Mouse (Mus musculus): ENCODE data around the gene Gm49486. TPM values are rescaled to one million over a fixed set of nuclear protein-coding genes. Genes with fewer than 3 reads are reported as not detected.

The Gm49486 gene
- total RNA-seq, 2 experiments from 2014 or later: 1.0 TPM

DNA sequence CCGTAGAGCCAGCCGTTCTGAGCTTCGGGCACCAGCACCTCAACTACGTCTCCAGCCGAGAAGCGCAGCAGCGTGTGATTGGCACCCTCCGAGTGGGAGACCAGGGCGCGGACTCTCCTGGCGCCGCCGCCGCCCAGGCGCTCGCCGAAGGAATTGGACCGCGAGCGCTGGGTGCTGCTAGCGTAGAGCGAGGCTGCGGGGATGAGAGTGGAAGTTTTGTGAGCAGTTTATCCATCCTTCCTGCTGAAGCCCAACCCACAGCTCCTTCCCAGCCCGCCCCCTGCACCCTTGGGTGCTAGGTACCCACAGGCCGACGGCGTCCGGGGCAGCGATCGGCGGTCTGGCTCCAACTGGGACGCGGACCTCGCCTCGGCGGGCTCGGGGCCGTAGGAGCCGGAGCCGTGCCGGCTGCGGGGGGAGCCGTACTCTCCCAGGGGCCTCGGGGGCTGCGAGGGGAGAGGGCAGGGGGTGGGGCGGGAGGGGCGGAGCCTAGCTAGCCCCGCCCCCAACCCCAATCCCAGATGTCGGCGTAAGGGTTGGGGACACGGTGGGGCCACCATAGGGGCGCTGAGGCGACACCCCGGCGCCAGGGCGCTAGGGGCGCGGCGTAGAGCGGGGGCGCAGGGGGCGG, 32.0 kb downstream of the Gm49486 start:
- peak overlapping the region; percentile 47 for H3K4me3 ChIP-seq
- no peak for TF ChIP-seq CTCF (IDR thresholded peaks at IDR 0.05)
- intact Hi-C loops (cut with DNase I): loop anchor here (5.0 kb wide), 1 partner anchor 191 kb away; no protein-coding TSS in a partner anchor
- DNase-seq (ENCODE audit: extremely low spot score in 1 of 2, low spot score in 2 of 2): peak; percentile 37 to 59
- 0 out of 2 replicates have a peak overlapping the region, but pooled peaks have one; percentile 3 for H3K27ac ChIP-seq

DNA sequence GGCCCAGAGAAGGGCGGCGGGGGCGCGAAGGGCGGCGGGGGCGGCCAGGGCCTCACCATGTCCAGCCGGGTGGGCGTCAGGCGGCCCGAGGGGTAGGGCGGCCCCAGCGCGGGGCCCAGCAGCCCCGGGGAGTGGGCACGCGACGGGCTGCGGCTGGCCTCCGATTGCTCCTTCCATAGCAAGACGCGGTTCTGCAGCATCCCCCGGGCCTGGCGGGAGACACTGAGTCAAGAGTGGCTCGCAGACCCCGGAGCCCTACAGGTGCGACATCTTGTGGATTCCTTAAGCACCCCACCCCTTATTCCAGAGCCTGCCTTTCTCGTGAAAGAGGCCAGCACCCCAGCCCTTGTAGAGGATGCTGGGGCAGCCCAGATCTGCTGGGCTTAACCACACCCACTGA, 32.6 kb downstream of the Gm49486 start:
- Histone ChIP-seq H3K27ac (no peak overlapping the region), H3K4me3 (peak overlapping the region; percentile 47)
- no peak for DNase-seq (ENCODE audit: extremely low spot score in 1 of 2, low spot score in 2 of 2)
- intact Hi-C loops (cut with DNase I): loop anchor here (5.0 kb wide), 1 partner anchor 191 kb away; no protein-coding TSS in a partner anchor
- no peak for TF ChIP-seq CTCF (IDR thresholded peaks at IDR 0.05)

DNA sequence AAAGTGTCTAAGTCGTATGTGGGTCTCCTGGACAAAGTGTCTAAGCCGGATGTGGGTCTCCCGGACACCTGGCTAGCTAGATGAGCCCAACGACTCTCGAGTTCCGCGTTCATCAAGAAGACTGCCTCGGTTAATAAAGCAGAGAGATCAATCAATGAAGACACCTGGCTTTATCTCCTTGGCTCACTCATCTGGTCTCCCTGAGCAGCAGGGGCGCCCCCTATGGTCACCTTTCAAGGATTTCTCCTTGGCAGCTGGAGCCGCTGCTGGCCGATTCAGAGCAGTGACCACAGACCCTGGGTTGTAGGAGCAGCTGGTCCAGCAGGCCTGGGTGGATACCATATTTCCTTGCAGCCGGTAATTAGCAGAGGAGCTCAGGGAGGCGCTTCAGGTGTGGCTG, 33.2 kb downstream of the Gm49486 start:
- TF ChIP-seq CTCF (IDR thresholded peaks at IDR 0.05): peak; percentile 45
- intact Hi-C loops (cut with DNase I): loop anchor here (5.0 kb wide), 1 partner anchor 190 kb away; no protein-coding TSS in a partner anchor
- DNase-seq (ENCODE audit: extremely low spot score in 1 of 2, low spot score in 2 of 2): no peak
- Histone ChIP-seq H3K4me3 (no peak overlapping the region), H3K27ac (no peak overlapping the region)

DNA sequence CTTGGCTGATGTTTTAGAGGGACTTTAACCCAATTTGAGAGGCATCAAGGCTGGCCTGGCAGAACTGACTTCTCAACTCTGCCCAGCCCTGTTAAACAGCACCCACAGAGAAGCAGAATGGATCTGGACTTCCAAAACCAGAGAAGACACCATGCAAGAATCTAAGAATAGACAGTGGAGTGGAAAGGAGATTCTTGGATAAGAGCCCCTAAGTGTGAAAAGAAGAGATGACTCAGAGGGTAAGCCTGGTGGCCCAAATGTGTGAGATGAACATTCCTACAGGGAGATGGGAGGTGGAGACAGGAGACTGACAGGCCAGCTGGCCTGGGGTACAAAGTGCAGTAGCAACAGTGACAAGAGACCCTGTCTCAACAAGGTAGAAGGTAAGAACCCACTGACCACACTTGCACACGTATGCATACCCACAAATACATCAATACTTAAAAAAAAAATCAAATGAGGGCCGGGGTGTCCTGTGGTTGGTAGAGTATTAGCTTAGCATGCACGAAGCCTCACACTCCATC, 33.7 kb downstream of the Gm49486 start:
- Histone ChIP-seq H3K27ac (no peak overlapping the region), H3K4me3 (no peak overlapping the region)
- intact Hi-C loops (cut with DNase I): loop anchor here (5.0 kb wide), 1 partner anchor 189 kb away; no protein-coding TSS in a partner anchor
- DNase-seq (ENCODE audit: extremely low spot score in 1 of 2, low spot score in 2 of 2): no peak
- no peak for TF ChIP-seq CTCF (IDR thresholded peaks at IDR 0.05)

DNA sequence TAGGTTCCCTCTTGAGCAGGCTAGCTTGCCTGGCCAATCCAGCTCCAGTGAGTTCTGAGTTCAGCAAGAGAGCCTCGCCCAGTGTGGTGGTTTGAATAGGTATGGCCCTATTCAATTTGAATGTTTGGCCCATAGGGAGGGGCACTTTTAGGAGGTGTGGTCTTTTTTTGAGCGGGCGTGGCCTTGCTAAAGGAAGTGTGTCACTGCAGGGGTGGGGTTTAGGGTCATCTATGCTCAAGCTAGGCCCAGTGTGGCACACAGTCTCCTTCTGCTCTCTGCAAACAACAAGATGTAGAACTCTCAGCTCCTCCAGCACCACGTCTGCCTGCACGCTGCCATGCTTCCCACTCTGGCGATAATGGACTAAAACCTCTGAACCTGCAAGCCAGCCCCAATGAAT, 34.5 kb downstream of the Gm49486 start:
- no peak for TF ChIP-seq CTCF (IDR thresholded peaks at IDR 0.05)
- DNase-seq (ENCODE audit: extremely low spot score in 1 of 2, low spot score in 2 of 2): no peak
- intact Hi-C loops (cut with DNase I): loop anchor here (5.0 kb wide), 1 partner anchor 189 kb away; no protein-coding TSS in a partner anchor
- H3K4me3 ChIP-seq: no peak overlapping the region
- no peak overlapping the region for H3K27ac ChIP-seq

DNA sequence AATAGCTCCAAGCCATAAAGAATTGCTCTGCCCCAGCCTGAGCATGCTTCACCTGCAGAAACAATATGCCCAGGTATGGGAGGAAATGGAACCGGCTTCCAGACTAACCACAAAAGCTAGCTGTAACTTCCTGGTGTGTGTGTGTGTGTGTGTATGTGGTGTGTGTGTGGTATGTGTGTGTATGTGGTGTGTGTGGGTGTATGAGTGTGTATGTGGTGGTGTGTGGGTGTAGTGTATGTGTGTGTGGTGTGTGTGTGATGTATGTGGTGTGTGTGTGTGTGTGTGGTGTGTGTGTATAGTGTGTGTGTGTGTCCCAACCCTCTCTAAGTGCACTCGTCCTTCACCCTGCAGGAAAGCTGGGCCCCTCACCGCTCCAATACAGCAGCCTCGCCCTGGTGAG, 36.2 kb downstream of the Gm49486 start:
- DNase-seq (ENCODE audit: extremely low spot score in 1 of 2, low spot score in 2 of 2): no peak
- intact Hi-C loops (cut with DNase I): no loop called here
- H3K4me3 ChIP-seq: no peak overlapping the region

DNA sequence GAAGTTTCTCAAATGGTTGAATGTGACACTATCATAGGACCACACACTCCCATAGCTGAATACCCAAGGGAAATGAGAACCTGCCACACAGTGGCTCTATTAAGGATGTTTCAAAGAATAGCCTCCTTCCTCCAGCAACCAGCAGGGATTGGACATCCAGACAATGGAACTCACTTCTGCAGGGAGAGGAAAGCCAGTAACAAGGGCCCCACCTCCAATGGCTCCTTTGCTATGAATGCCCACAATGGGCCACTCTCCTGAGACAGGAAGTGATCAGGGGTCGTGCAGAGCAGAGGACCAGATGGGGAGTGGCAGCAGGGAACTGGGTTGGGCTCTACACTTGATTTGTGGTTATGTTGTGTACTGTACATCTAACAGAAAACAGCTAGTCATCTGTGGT, 39.3 kb downstream of the Gm49486 start:
- no peak overlapping the region for H3K4me3 ChIP-seq
- no peak overlapping the region for H3K27ac ChIP-seq
- no peak for DNase-seq (ENCODE audit: extremely low spot score in 1 of 2, low spot score in 2 of 2)
- no peak for TF ChIP-seq CTCF (IDR thresholded peaks at IDR 0.05)
- intact Hi-C loops (cut with DNase I): no loop called here

More for the DNA sequence above, 36.2 kb downstream of the Gm49486 start:
- TF ChIP-seq CTCF (IDR thresholded peaks at IDR 0.05): no peak
- H3K27ac ChIP-seq: no peak overlapping the region

DNA sequence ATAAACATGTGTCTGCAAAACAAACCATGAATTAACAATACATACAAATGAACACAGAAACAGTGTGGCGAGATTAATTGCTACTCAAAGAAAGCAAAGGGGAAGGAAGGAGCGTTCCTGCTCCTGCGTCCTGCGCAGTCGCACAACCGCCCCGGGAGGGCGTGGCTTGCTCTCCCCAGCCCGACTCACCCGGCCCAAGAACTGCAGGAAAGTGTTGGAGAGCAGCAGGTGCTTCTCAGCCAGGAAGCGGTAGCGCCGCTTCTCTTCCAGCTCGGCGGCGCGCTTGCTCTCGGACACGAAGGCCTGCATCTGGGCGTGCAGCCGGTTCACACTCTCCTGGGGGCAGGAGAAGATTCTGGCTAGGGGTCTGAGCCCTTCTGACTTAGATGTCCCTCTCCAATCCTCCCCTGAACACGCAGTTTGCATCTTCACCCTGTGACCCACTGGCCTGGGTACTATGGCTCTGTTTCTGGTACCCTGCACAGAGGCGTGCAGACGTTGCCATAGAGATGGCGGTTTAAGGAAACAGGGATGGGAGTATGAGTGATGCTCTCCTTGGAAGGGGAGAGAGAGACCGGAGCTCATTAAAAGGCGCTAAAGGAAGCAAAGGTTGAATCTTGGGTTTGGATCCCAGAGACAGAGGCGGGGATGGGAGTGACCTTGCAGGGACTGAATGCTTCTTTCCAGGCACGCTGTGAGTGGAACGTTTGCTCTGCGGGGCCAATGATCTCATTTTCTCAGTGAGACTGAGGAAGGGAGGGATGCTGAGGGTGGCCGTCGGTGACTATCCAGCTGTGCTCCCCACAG, 41.3 kb downstream of the Gm49486 start:
- Histone ChIP-seq H3K27ac (no peak overlapping the region), H3K4me3 (peak overlapping the region; percentile 45)
- peak; percentile 44 to 62 for DNase-seq (ENCODE audit: extremely low spot score in 1 of 2, low spot score in 2 of 2)
- intact Hi-C loops (cut with DNase I): no loop called here
- no peak for TF ChIP-seq CTCF (IDR thresholded peaks at IDR 0.05)

DNA sequence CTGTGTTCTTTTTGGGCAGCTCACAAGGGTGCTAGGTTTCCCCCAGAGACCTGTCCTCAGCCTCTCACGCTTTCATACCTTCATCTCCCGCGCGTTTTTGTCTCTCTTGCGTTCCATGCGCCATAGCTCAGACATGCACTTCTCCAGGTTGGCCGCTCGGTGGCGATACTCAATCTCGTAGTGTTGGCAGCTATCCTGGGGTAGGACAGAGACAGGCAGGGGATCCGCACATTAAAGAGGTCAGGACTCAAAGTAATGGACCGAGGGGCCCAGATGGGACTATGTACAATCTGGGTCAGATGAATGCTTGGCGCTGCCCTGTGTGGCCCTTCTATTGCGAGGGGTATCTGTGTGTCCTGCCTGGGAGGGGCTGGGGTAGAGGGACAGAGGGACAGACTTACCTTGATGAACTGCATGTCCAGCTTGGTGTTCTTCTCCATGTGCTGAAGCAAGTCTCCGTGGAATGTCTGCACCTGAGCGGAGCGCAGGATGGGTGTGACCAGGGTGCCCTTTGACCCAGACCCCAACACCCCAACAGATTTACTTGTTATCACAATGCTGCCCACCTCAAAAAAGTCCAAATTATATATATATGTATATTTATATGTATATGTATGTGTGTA, 42.0 kb downstream of the Gm49486 start:
- peak; percentile 70 for TF ChIP-seq CTCF (IDR thresholded peaks at IDR 0.05)
- DNase-seq (ENCODE audit: extremely low spot score in 1 of 2, low spot score in 2 of 2): peak in 1 of 2 experiments; percentile 39
- no peak overlapping the region for H3K27ac ChIP-seq
- intact Hi-C loops (cut with DNase I): no loop called here
- H3K4me3 ChIP-seq: peak overlapping the region; percentile 45

DNA sequence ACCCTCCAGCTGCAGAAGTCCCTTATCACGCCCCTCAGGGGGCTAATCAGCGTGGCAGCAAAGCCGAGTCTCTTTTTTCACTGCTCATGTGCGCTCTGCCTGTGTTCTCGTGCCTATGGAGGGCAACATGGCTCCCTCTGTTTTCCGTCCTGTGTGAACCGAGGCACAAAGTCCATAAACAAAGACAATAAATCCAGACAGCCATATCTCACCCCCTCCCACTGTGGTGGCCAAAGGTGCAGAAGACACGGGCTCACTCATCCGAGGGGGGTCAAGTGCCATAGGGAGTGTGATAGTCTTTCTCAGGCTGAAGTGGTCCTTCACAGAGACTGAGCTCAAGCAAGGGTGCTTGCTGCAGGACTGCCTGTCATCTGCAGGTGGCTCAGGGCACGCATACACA, 43.8 kb downstream of the Gm49486 start:
- H3K27ac ChIP-seq: no peak overlapping the region
- intact Hi-C loops (cut with DNase I): no loop called here
- no peak overlapping the region for H3K4me3 ChIP-seq
- no peak for TF ChIP-seq CTCF (IDR thresholded peaks at IDR 0.05)
- no peak for DNase-seq (ENCODE audit: extremely low spot score in 1 of 2, low spot score in 2 of 2)

DNA sequence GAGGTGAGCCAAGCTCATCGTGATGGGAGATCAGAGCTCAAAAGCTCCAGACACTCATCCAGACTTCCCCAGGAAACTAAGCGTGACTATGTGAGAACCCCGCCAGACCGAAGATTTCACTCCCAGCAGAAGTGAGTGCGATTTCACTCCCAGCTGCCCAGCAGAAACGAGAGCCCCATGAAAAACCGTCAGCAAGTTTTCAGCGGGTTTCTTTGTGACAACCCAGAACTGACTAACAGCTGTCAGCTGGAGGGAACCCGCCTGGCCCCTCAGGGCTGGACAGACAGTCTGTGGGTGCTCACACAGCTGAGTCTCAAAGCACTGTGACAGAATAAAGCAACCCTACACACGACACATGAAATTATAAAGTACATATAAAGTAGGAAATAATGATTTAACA, 48.5 kb downstream of the Gm49486 start:
- intact Hi-C loops (cut with DNase I): no loop called here
- no peak overlapping the region for H3K4me3 ChIP-seq
- no peak overlapping the region for H3K27ac ChIP-seq
- DNase-seq (ENCODE audit: extremely low spot score in 1 of 2, low spot score in 2 of 2): no peak
- no peak for TF ChIP-seq CTCF (IDR thresholded peaks at IDR 0.05)

DNA sequence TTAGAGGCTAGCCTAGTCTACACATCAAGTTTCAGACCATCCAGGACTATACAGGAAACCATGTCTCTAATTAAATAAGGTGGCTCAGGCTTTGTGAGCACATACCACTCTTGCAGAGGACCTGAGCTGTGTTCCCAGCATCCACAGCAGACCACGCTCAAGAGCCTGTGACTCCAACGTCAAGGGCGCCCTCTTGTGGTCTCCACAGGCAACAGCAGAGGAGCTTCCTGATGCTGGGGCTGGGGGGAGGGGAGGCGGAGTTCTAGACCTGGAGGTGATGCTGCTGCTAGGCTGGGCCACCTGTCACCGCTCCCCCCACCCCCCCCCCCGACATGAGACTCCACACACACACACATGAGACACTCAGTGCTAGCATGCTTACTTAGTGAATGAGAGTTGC, 51.0 kb downstream of the Gm49486 start:
- Histone ChIP-seq H3K27ac (no peak overlapping the region), H3K4me3 (no peak overlapping the region)
- no peak for DNase-seq (ENCODE audit: extremely low spot score in 1 of 2, low spot score in 2 of 2)
- TF ChIP-seq CTCF (IDR thresholded peaks at IDR 0.05): peak; percentile 46
- intact Hi-C loops (cut with DNase I): no loop called here

Data from left cerebral cortex, adult 2 months (tissue).